Mouse (Mus musculus) limb, embryonic 12.5 days (tissue): ENCODE measurements at regions not wholly inside any gene's neighbourhood (a gene's known extent, or its start where the extent isn't known, plus 50 kb on each side); places are given as distances from the start of the nearest gene placed in this dataset.

Experiments used
- ATAC-seq: fragments of 200-750 bp; cut with Nextera tagmentation; 2 replicates; pipeline ENCODE4 v1.8.0; 2017; ENCODE audit warnings: low read depth, moderate TSS enrichment; ENCODE audit not compliant: insufficient number of reproducible peaks, insufficient read depth, low FRiP score, low TSS enrichment
- H3K27ac ChIP-seq: fragments of 300-500 bp; sonication (generic); 2 replicates; pipeline ENCODE4 v1.5.1; 2016; ENCODE audit warnings: mild to moderate bottlenecking, moderate library complexity
- H3K27me3 ChIP-seq: fragments of 300-500 bp; sonication (generic); 2 replicates; pipeline ENCODE4 v1.6.1; 2016; ENCODE audit warnings: mild to moderate bottlenecking, moderate library complexity
- H3K36me3 ChIP-seq: fragments of 300-500 bp; sonication (generic); 2 replicates; pipeline ENCODE4 v1.6.1; 2016; ENCODE audit warnings: mild to moderate bottlenecking, moderate library complexity
- H3K4me1 ChIP-seq: fragments of 300-500 bp; sonication (generic); replicated peaks from 2 replicates; pipeline ENCODE4 v1.6.1; 2016
- H3K4me2 ChIP-seq: fragments of 300-500 bp; sonication (generic); 2 replicates; pipeline ENCODE4 v1.6.1; 2016; ENCODE audit warnings: mild to moderate bottlenecking, moderate library complexity
- H3K4me3 ChIP-seq: fragments of 300-500 bp; sonication (generic); replicated peaks from 2 replicates; pipeline ENCODE4 v1.5.1; 2016; ENCODE audit warnings: mild to moderate bottlenecking
- H3K9ac ChIP-seq: fragments of 300-500 bp; sonication (generic); replicated peaks from 2 replicates; pipeline ENCODE4 v1.6.1; 2016; ENCODE audit warnings: mild to moderate bottlenecking, moderate library complexity
- H3K9me3 ChIP-seq: fragments of 300-500 bp; sonication (generic); 2 replicates; pipeline ENCODE4 v1.6.1; 2016; ENCODE audit warnings: mild to moderate bottlenecking, moderate library complexity
- WGBS: fragments of 180-500 bp; shearing (Covaris S2); methylation state at CpG from one replicate; pipeline ENCODE4 v1.1.7; 2016; 5-methylcytosine and 5-hydroxymethylcytosine counted together

- no peak overlapping the region for H3K27ac ChIP-seq
- H3K36me3 ChIP-seq = no peaks in the 10 kb centered on the region
- no peak overlapping the region for H3K4me2 ChIP-seq
- ATAC-seq = no peak
- 43% methylated on average over 10 of the region's 10 CpGs for whole genome bisulfite sequencing
- H3K4me1 ChIP-seq = peaks cover 12% of the 10 kb centered on the region
- no peaks in the 10 kb centered on the region for H3K27me3 ChIP-seq
- no peak overlapping the region for H3K4me3 ChIP-seq
- H3K9me3 ChIP-seq = no peaks in the 10 kb centered on the region
- H3K9ac ChIP-seq = no peak overlapping the region
These were observed 366.2 kb downstream of the Pros1 start for GRCm38 (mm10) chr16:63220228-63220879.

- no peaks in the 10 kb centered on the region for H3K27me3 ChIP-seq
- no peak overlapping the region for H3K9ac ChIP-seq
- H3K4me1 ChIP-seq = peaks cover 12% of the 10 kb centered on the region
- no peak overlapping the region for H3K4me3 ChIP-seq
- no peak overlapping the region for H3K27ac ChIP-seq
- no peaks in the 10 kb centered on the region for H3K36me3 ChIP-seq
- no peak for ATAC-seq
- WGBS = 43% methylated on average over 6 of the region's 6 CpGs
- no peaks in the 10 kb centered on the region for H3K9me3 ChIP-seq
- no peak overlapping the region for H3K4me2 ChIP-seq
These were observed 370.5 kb downstream of the Pros1 start for GRCm38 (mm10) chr16:63224608-63225007.

- WGBS = 35% methylated on average over 8 of the region's 8 CpGs
- H3K4me1 ChIP-seq = peaks cover 12% of the 10 kb centered on the region
These were observed 371.0 kb downstream of the Pros1 start for GRCm38 (mm10) chr16:63225097-63225496.

GRCm38 (mm10) chr16:63229135-63229534 lies 375.0 kb downstream of the Pros1 start:
- WGBS = 19% methylated on average over 1 of the region's 1 CpGs
- Histone ChIP-seq H3K4me3 (no peak overlapping the region), H3K36me3 (no peaks in the 10 kb centered on the region), H3K4me1 (peaks cover 8% of the 10 kb centered on the region), H3K9ac (no peak overlapping the region), H3K4me2 (no peak overlapping the region), H3K27ac (no peak overlapping the region), H3K27me3 (no peaks in the 10 kb centered on the region), H3K9me3 (no peaks in the 10 kb centered on the region)
- ATAC-seq = no peak

More at GRCm38 (mm10) chr16:63225097-63225496, 371.0 kb downstream of the Pros1 start:
- peak; percentile 46; the same call in 1 of the 2 replicates for ATAC-seq
- no peak overlapping the region for H3K4me3 ChIP-seq
- H3K27ac ChIP-seq = no peak overlapping the region
- H3K27me3 ChIP-seq = no peaks in the 10 kb centered on the region
- no peak overlapping the region for H3K9ac ChIP-seq
- H3K9me3 ChIP-seq = no peaks in the 10 kb centered on the region
- H3K4me2 ChIP-seq = no peak overlapping the region
- H3K36me3 ChIP-seq = no peaks in the 10 kb centered on the region

- no peak for ATAC-seq
These were observed 375.5 kb downstream of the Pros1 start for GRCm38 (mm10) chr16:63229567-63229966.

GRCm38 (mm10) chr16:63270173-63270572 lies 416.1 kb downstream of the Pros1 start:
- Histone ChIP-seq H3K4me1 (0 out of 2 replicates have a peak, but pooled peaks cover 5% of the 10 kb centered on the region), H3K27me3 (peaks cover 3% of the 10 kb centered on the region; the same call in 1 of the 2 replicates), H3K36me3 (no peaks in the 10 kb centered on the region), H3K4me3 (no peak overlapping the region), H3K9ac (no peak overlapping the region), H3K27ac (no peak overlapping the region), H3K9me3 (no peaks in the 10 kb centered on the region), H3K4me2 (no peak overlapping the region)
- 43% methylated on average over 5 of the region's 5 CpGs for WGBS
- ATAC-seq = no peak

More at GRCm38 (mm10) chr16:63229567-63229966, 375.5 kb downstream of the Pros1 start:
- Histone ChIP-seq H3K27ac (no peak overlapping the region), H3K4me1 (peaks cover 8% of the 10 kb centered on the region), H3K36me3 (no peaks in the 10 kb centered on the region), H3K4me2 (no peak overlapping the region), H3K9ac (no peak overlapping the region), H3K4me3 (no peak overlapping the region), H3K9me3 (no peaks in the 10 kb centered on the region), H3K27me3 (no peaks in the 10 kb centered on the region)
- WGBS = 76% methylated on average over 3 of the region's 3 CpGs

- Histone ChIP-seq H3K4me1 (peaks cover 6% of the 10 kb centered on the region), H3K36me3 (no peaks in the 10 kb centered on the region), H3K9me3 (no peaks in the 10 kb centered on the region), H3K27ac (no peak overlapping the region), H3K4me2 (no peak overlapping the region), H3K9ac (no peak overlapping the region), H3K27me3 (0 out of 2 replicates have a peak, but pooled peaks cover 6% of the 10 kb centered on the region), H3K4me3 (no peak overlapping the region)
- WGBS = 73% methylated on average over 1 of the region's 1 CpGs
- ATAC-seq = no peak
These were observed 423.4 kb downstream of the Pros1 start for GRCm38 (mm10) chr16:63277556-63277955.

- Histone ChIP-seq H3K36me3 (no peaks in the 10 kb centered on the region), H3K4me1 (peaks cover 6% of the 10 kb centered on the region), H3K27me3 (0 out of 2 replicates have a peak, but pooled peaks cover 6% of the 10 kb centered on the region), H3K9ac (no peak overlapping the region), H3K9me3 (no peaks in the 10 kb centered on the region), H3K4me3 (no peak overlapping the region), H3K4me2 (no peak overlapping the region), H3K27ac (no peak overlapping the region)
- WGBS = 15% methylated on average over 2 of the region's 2 CpGs
- no peak for ATAC-seq
These were observed 424.2 kb downstream of the Pros1 start for GRCm38 (mm10) chr16:63278259-63278697.

GRCm38 (mm10) chr16:63287655-63288054 lies 433.5 kb downstream of the Pros1 start:
- ATAC-seq = peak; percentile 88; the same call in 1 of the 2 replicates
- Histone ChIP-seq H3K36me3 (no peaks in the 10 kb centered on the region), H3K27ac (peak overlapping the region; percentile 53; the same call in 1 of the 2 replicates), H3K9me3 (no peaks in the 10 kb centered on the region), H3K9ac (no peak overlapping the region), H3K27me3 (no peaks in the 10 kb centered on the region), H3K4me1 (peaks cover 11% of the 10 kb centered on the region; the same call in 1 of the 2 replicates), H3K4me3 (no peak overlapping the region), H3K4me2 (0 out of 2 replicates have a peak overlapping the region, but pooled peaks have one; percentile 3)
- WGBS = 21% methylated on average over 7 of the region's 7 CpGs

- Histone ChIP-seq H3K4me3 (no peak overlapping the region), H3K9me3 (no peaks in the 10 kb centered on the region), H3K4me2 (no peak overlapping the region), H3K27ac (no peak overlapping the region), H3K4me1 (no peaks in the 10 kb centered on the region), H3K36me3 (no peaks in the 10 kb centered on the region), H3K27me3 (no peaks in the 10 kb centered on the region), H3K9ac (no peak overlapping the region)
- 95% methylated on average over 1 of the region's 1 CpGs for WGBS
- ATAC-seq = no peak
These were observed 457.6 kb downstream of the Pros1 start for GRCm38 (mm10) chr16:63311676-63312075.

- no peak overlapping the region for H3K4me3 ChIP-seq
- no peak overlapping the region for H3K4me2 ChIP-seq
- ATAC-seq = no peak
- H3K36me3 ChIP-seq = no peaks in the 10 kb centered on the region
- no peaks in the 10 kb centered on the region for H3K4me1 ChIP-seq
- no peaks in the 10 kb centered on the region for H3K9me3 ChIP-seq
- 93% methylated on average over 1 of the region's 1 CpGs for WGBS
- no peak overlapping the region for H3K9ac ChIP-seq
- H3K27ac ChIP-seq = no peak overlapping the region
- H3K27me3 ChIP-seq = no peaks in the 10 kb centered on the region
These were observed 459.4 kb downstream of the Pros1 start for GRCm38 (mm10) chr16:63313544-63313943.

- Histone ChIP-seq H3K27me3 (no peaks in the 10 kb centered on the region), H3K9me3 (no peaks in the 10 kb centered on the region), H3K36me3 (no peaks in the 10 kb centered on the region), H3K4me2 (no peak overlapping the region), H3K27ac (no peak overlapping the region), H3K9ac (no peak overlapping the region), H3K4me1 (no peaks in the 10 kb centered on the region), H3K4me3 (no peak overlapping the region)
- no peak for ATAC-seq
- 70% methylated on average over 5 of the region's 5 CpGs for WGBS
These were observed 465.5 kb downstream of the Pros1 start for GRCm38 (mm10) chr16:63319602-63320001.
